Comparison of ENCODE assay signal across 7 mouse cellular contexts in the genomic region with DNA sequence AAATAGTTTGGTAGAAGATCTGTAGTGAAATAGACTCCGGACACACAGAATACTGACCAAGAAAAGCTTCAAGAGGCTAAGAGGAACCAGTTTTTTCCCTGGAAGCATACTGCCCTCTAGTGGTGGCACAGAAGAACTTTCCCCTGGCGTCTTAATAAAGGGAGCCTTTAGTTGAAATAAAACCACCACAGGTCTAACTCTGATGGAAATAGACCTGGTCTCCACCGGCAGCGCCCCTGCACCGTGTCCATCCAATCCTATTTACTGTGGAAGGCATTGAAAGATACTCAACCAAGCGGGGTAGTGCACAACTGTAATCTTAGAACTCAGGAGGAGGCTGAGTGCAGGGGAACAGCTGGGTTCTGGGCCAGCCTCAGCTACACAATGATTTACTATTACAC. TPM values are rescaled to one million over a fixed set of nuclear protein-coding genes. Genes with fewer than 3 reads are reported as not detected.
DNase-seq lines count a peak whose midpoint lies in the region; ATAC-seq and TF ChIP-seq lines count a peak whose summit lies in the region.

No protein-coding gene starts in this region.

- no peak overlapping the region for H3K4me3 ChIP-seq in C2C12 (ENCODE audit: insufficient read depth, poor library complexity, severe bottlenecking)
- no peak overlapping the region for H3K4me3 ChIP-seq in E14TG2a.4 (replicated peaks; ENCODE audit: low read length)
- no peak overlapping the region for H3K4me3 ChIP-seq in forebrain, embryonic 16.5 days (replicated peaks; ENCODE audit: low read length)
- H3K4me3 ChIP-seq in kidney, embryonic 16.5 days (ENCODE audit: low read length) = no peak overlapping the region

- H3ac ChIP-seq in C2C12 (ENCODE audit: control insufficient read depth, insufficient read length, low read depth) = no peak overlapping the region

- H3K27me3 ChIP-seq in C2C12 (ENCODE audit: control insufficient read depth, insufficient read depth, insufficient read length) (no peaks in the 10 kb centered on the region), E14TG2a.4 (ENCODE audit: insufficient read depth, low read length) (no peaks in the 10 kb centered on the region)
- no peaks in the 10 kb centered on the region for H3K27me3 ChIP-seq in forebrain, embryonic 16.5 days (replicated peaks; ENCODE audit: control insufficient read depth, insufficient read depth, low read length)
- H3K27me3 ChIP-seq in kidney, embryonic 16.5 days (ENCODE audit: insufficient read depth, low read length) = no peaks in the 10 kb centered on the region

- H3K36me3 ChIP-seq in C2C12 (ENCODE audit: control insufficient read depth, insufficient read depth) = no peaks in the 10 kb centered on the region
- no peaks in the 10 kb centered on the region for H3K36me3 ChIP-seq in E14TG2a.4 (ENCODE audit: insufficient read depth, low read length)
- H3K36me3 ChIP-seq in forebrain, embryonic 16.5 days (ENCODE audit: control insufficient read depth, insufficient read depth) = no peaks in the 10 kb centered on the region
- H3K36me3 ChIP-seq in kidney, embryonic 16.5 days (ENCODE audit: insufficient read depth, low read length) = no peaks in the 10 kb centered on the region

- TF ChIP-seq CTCF in C2C12 (IDR thresholded peaks at IDR 0.05; ENCODE audit: control insufficient read depth, insufficient read depth, insufficient read length) = peak; percentile 19
- TF ChIP-seq CTCF in E14TG2a.4 (conservative IDR thresholded peaks at IDR 0.05; ENCODE audit: low read length) = peak; percentile 93

- H3K9ac ChIP-seq in forebrain, embryonic 16.5 days (replicated peaks; ENCODE audit: low read depth, low read length) = no peak overlapping the region
- H3K9ac ChIP-seq in kidney, embryonic 16.5 days (replicated peaks; ENCODE audit: low read length) = no peak overlapping the region

- no peak overlapping the region for H3K4me2 ChIP-seq in forebrain, embryonic 16.5 days (ENCODE audit: low read length)
- H3K4me2 ChIP-seq in kidney, embryonic 16.5 days (replicated peaks; ENCODE audit: low read depth, low read length) = no peak overlapping the region

- 22% methylated on average over 6 of the region's 6 CpGs for WGBS in forebrain, embryonic 16.5 days
- 13% methylated on average over 6 of the region's 6 CpGs for WGBS in kidney, embryonic 16.5 days

- peak; percentile 23 to 26 for DNase-seq in cerebellum, adult 18-20 months
- peak; percentile 65 for DNase-seq in lung, postnatal 25 days (ENCODE audit: low spot score)
- DNase-seq in right cerebral cortex, postnatal 14 days = peak; percentile 5

- H3K79me3 ChIP-seq in C2C12 (ENCODE audit: low read depth) = no peaks in the 10 kb centered on the region

- peak; percentile 43; the same call in 1 of the 2 replicates for ATAC-seq in forebrain, embryonic 16.5 days
- ATAC-seq in kidney, embryonic 16.5 days (ENCODE audit: low FRiP score, low TSS enrichment) = peak; percentile 70

- H3K27ac ChIP-seq in forebrain, embryonic 16.5 days (ENCODE audit: low read length) = no peak overlapping the region
- H3K27ac ChIP-seq in kidney, embryonic 16.5 days (ENCODE audit: low read length) = no peak overlapping the region

- no peaks in the 10 kb centered on the region for H3K9me3 ChIP-seq in E14TG2a.4 (ENCODE audit: low read length)
- H3K9me3 ChIP-seq in forebrain, embryonic 16.5 days (ENCODE audit: control insufficient read depth, low read length) = no peaks in the 10 kb centered on the region
- H3K9me3 ChIP-seq in kidney, embryonic 16.5 days (ENCODE audit: low read length) = no peaks in the 10 kb centered on the region

- H3K4me1 ChIP-seq in E14TG2a.4 (replicated peaks; ENCODE audit: low read depth, low read length) = peaks cover 17% of the 10 kb centered on the region
- no peaks in the 10 kb centered on the region for H3K4me1 ChIP-seq in forebrain, embryonic 16.5 days (replicated peaks; ENCODE audit: control insufficient read depth, insufficient read depth, low read length)
- H3K4me1 ChIP-seq in kidney, embryonic 16.5 days (ENCODE audit: insufficient read depth, low read length) = no peaks in the 10 kb centered on the region

- no peaks in the 10 kb centered on the region for H3K79me2 ChIP-seq in C2C12 (ENCODE audit: control insufficient read depth, insufficient read depth)

TF ChIP-seq in C2C12, 6 proteins besides CTCF, POLR2A, EP300 and RAD21:
- TF ChIP-seq MYOD1 (IDR thresholded peaks at IDR 0.05; ENCODE audit: control insufficient read depth, insufficient read length, low read depth) (no peak), FOSL1 (IDR thresholded peaks at IDR 0.05; ENCODE audit: insufficient read depth, low read length, poor library complexity, severe bottlenecking) (no peak), USF1 (IDR thresholded peaks at IDR 0.05; ENCODE audit: low read depth) (no peak), CEBPB (IDR thresholded peaks at IDR 0.05; ENCODE audit: low read depth) (no peak)

RNA-seq across cellular contexts. Expression of gene Clec12b, which starts 19.7 kb away (rescaled TPM):
- polyA plus RNA-seq in C2C12 (2012; fragmentation: generic; extraction: Trizol) = not detected
- not detected in 2 replicates for polyA plus RNA-seq in forebrain, embryonic 16.5 days (2015; fragmentation: Nextera tagmentation; extraction: Ambion mirVana)
- polyA plus RNA-seq in kidney, embryonic 16.5 days (2015; fragmentation: Nextera tagmentation; extraction: Ambion mirVana) = 0.11 TPM in 1 of 2 replicates, not detected in the other

RNA-seq across cellular contexts. Expression of gene Clec12a, which starts 23.5 kb away (rescaled TPM):
- polyA plus RNA-seq in C2C12 (2012; fragmentation: generic; extraction: Trizol) = not detected
- polyA plus RNA-seq in forebrain, embryonic 16.5 days (2015; fragmentation: Nextera tagmentation; extraction: Ambion mirVana) = 0.18 and 0.27 TPM in 2 replicates
- 0.67 and 0.74 TPM in 2 replicates for polyA plus RNA-seq in kidney, embryonic 16.5 days (2015; fragmentation: Nextera tagmentation; extraction: Ambion mirVana)

RNA-seq across cellular contexts. Expression of gene Clec1b, which starts 31.1 kb away (rescaled TPM):
- polyA plus RNA-seq in C2C12 (2012; fragmentation: generic; extraction: Trizol) = not detected
- 0.86 and 1.2 TPM in 2 replicates for polyA plus RNA-seq in forebrain, embryonic 16.5 days (2015; fragmentation: Nextera tagmentation; extraction: Ambion mirVana)
- polyA plus RNA-seq in kidney, embryonic 16.5 days (2015; fragmentation: Nextera tagmentation; extraction: Ambion mirVana) = 1.8 and 1.9 TPM in 2 replicates

RNA-seq across cellular contexts. Expression of gene 4922502D21Rik, which starts 34.4 kb away (rescaled TPM):
- not detected for polyA plus RNA-seq in C2C12 (2012; fragmentation: generic; extraction: Trizol)
- not detected in 2 replicates for polyA plus RNA-seq in forebrain, embryonic 16.5 days (2015; fragmentation: Nextera tagmentation; extraction: Ambion mirVana)
- polyA plus RNA-seq in kidney, embryonic 16.5 days (2015; fragmentation: Nextera tagmentation; extraction: Ambion mirVana) = not detected in 2 replicates

RNA-seq across cellular contexts. Expression of gene Clec9a, which starts 42.7 kb away (rescaled TPM):
- not detected for polyA plus RNA-seq in C2C12 (2012; fragmentation: generic; extraction: Trizol)
- 0.19 TPM in 1 of 2 replicates, not detected in the other for polyA plus RNA-seq in forebrain, embryonic 16.5 days (2015; fragmentation: Nextera tagmentation; extraction: Ambion mirVana)
- 0.41 and 0.54 TPM in 2 replicates for polyA plus RNA-seq in kidney, embryonic 16.5 days (2015; fragmentation: Nextera tagmentation; extraction: Ambion mirVana)

Comparison
In these comparisons a context has a peak if more than half of its experiments do, and no peak if none do; other contexts are left out.
1. DNase-seq: peak in every context shown above with its lines; median percentile 65 in lung, postnatal 25 days; 24 in cerebellum, adult 18-20 months; 5 in right cerebral cortex, postnatal 14 days.